Mouse (Mus musculus) granulocyte monocyte progenitor cell, adult 5-6 weeks (primary cell): Measurements from ENCODE around the gene Abca16. TPM values are rescaled to one million over a fixed set of nuclear protein-coding genes. Genes with fewer than 3 reads are reported as not detected.

ENCODE experiments used
- ATAC-seq: replicated peaks from 2 replicates; pipeline ENCODE4 v1.8.0; 2016; ENCODE audit warnings: mild to moderate bottlenecking, moderate TSS enrichment, inconsistent platforms; ENCODE audit not compliant: poor library complexity, severe bottlenecking
- total RNA-seq, 2 experiments: library from RNA; stranded (forward) in 1 of 2; stranded (reverse) in 1 of 2; fragments of 200-712, 200-1000 nt in 1 of 2; fragments of >200 nt in 1 of 2; fragmentation: Nextera tagmentation in 1 of 2; gene quantifications; 2 replicates each; pipeline ENCODE4 v1.2.3; 2014 to 2017

The Abca16 gene
- total RNA-seq (2014; fragmentation: Nextera tagmentation) (not detected in 2 replicates), total RNA-seq (2017) (not detected in 2 replicates)

- no peak for ATAC-seq
These were observed at the start of gene Abca16 for GRCm38 (mm10) chr7:120409447-120409846. Gene Abca16 (plus strand): TSS chr7:120409647.

DNA sequence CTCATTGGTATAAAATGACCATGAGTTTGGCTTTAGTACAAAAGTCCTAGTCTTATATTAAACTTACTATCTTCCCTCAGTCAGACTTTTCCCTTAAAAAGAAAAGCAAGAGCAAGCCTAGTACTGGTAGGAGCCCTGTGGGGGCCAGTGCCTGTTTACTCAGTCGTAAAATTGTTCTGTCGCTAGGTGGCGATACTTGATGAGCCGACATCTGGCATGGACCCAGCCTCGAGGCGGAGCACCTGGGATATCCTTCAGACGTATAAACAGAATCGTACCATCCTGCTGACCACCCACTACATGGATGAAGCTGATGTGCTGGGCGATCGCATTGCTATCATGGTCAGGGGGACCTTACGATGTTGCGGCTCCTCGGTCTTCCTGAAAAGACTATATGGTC, 48.3 kb upstream of the Abca16 start:
- no peak for ATAC-seq

DNA sequence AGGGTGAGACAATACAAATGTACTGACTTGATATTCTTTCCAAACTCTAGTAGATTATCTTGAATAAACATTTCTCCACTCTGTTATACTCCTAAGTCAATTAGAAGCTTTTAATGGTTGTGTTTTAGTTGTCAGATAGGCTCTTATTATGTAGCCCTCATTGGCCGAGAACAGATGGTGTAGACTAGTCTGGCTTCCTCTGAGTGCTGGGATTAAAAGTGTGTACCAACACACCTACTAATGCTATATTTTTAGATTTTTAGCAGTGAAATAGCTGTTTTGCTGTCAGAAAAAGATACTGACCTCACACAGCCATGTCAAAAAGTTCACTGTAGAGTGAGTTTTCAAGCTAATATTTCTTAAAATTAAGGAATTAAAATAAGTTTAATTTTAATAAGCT, 2.9 kb downstream of the Abca16 start:
- no peak for ATAC-seq

- no peak for ATAC-seq
These were observed 17.2 kb downstream of the Abca16 start for GRCm38 (mm10) chr7:120426625-120427024.

GRCm38 (mm10) chr7:120431464-120431863, 22.0 kb downstream of the Abca16 start:
- ATAC-seq: no peak

GRCm38 (mm10) chr7:120503891-120504662, 94.6 kb downstream of the Abca16 start:
- ATAC-seq: no peak

- no peak for ATAC-seq
These were observed 95.2 kb downstream of the Abca16 start for GRCm38 (mm10) chr7:120504663-120504979.

- no peak for ATAC-seq
These were observed 125.4 kb downstream of the Abca16 start for GRCm38 (mm10) chr7:120534805-120535204.

DNA sequence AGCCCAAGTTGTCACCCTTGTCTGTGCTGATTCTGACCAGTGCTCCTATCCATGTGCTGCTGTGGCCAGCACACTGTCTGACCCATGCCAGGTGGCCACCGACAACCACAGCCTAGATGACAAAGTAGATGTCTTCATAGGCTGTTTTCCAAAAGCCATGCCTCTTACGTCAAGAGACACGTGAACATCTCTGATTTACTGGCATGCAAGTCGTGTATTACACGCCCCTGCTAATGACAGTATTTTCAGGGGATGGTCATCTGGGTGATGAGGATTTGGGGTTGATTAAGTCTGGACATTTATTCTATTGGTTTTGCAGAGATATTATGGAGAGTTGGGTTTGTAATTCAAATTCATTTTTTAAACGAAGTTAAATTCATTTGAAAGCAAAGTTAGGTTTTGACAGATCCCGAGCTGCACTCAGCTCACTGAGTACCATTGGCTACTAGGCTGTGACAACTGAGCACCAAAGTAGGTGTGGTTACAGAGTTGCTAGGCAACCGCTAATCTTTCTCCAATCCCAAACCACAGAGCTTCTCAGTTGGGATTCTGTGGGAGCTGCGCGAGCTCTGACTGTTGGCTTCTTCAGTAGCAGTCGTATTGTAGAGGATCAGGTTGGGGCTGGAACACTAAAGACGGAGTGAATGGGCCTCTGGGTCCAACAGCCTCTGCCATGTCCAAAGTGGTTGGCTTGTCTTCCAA, 143.2 kb downstream of the Abca16 start:
- ATAC-seq: no peak

DNA sequence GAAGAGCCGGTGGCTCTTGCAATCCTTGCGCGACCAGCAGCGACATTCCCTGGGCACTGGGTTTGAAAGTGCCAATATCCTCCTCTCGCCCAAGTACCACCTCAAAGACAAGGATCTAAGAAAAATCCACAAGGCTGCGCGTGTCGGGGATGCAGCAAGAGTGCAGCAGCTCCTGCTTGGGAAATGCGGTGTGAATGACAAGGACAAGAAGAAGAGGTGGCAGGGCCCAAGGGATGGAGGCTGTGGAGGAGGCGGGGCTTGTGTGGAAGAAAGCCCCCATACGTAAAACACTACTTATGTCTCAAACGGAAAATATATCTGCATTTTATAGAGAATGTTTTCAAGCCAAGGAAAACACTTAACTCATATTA, 143.7 kb downstream of the Abca16 start:
- ATAC-seq: no peak

- ATAC-seq: no peak
These were observed 157.9 kb downstream of the Abca16 start for GRCm38 (mm10) chr7:120567366-120567765.

GRCm38 (mm10) chr7:120576520-120576919, 167.1 kb downstream of the Abca16 start:
- ATAC-seq: no peak

Other genes with a start within 250 kb of the Abca16 start
- not detected in 2 replicates for gene Anks4b, start 235.8 kb upstream of the Abca16 start, total RNA-seq (2014; fragmentation: Nextera tagmentation)
- not detected in 2 replicates for gene Anks4b, start 235.8 kb upstream of the Abca16 start, total RNA-seq (2017)
- gene Crym, start 207.5 kb upstream of the Abca16 start, total RNA-seq (2014; fragmentation: Nextera tagmentation): not detected in 2 replicates
- not detected in 2 replicates for gene Crym, start 207.5 kb upstream of the Abca16 start, total RNA-seq (2017)
- not detected in 2 replicates for gene Abca14, start 205.7 kb upstream of the Abca16 start, total RNA-seq (2014; fragmentation: Nextera tagmentation)
- gene Abca14, start 205.7 kb upstream of the Abca16 start, total RNA-seq (2017): not detected in 2 replicates
- not detected in 2 replicates for gene Abca15, start 81.0 kb upstream of the Abca16 start, total RNA-seq (2014; fragmentation: Nextera tagmentation)
- not detected in 2 replicates for gene Abca15, start 81.0 kb upstream of the Abca16 start, total RNA-seq (2017)
- gene Uqcrc2, start 225.5 kb downstream of the Abca16 start, total RNA-seq (2014; fragmentation: Nextera tagmentation): 156 and 193 TPM in 2 replicates
- 141 and 174 TPM in 2 replicates for gene Uqcrc2, start 225.5 kb downstream of the Abca16 start, total RNA-seq (2017)